Mouse (Mus musculus) lung, postnatal 0 days (tissue): ENCODE measurements around the gene Nme7.

ENCODE experiments used
- CTCF ChIP-seq: IDR thresholded peaks from 2 replicates; pipeline ENCODE4 v1.5.1; 2016; ENCODE audit warnings: antibody characterized with exemption, mild to moderate bottlenecking
- EP300 ChIP-seq: IDR thresholded peaks from 2 replicates; pipeline ENCODE4 v1.6.1; 2016; ENCODE audit warnings: antibody characterized with exemption, mild to moderate bottlenecking, control low read depth

DNA sequence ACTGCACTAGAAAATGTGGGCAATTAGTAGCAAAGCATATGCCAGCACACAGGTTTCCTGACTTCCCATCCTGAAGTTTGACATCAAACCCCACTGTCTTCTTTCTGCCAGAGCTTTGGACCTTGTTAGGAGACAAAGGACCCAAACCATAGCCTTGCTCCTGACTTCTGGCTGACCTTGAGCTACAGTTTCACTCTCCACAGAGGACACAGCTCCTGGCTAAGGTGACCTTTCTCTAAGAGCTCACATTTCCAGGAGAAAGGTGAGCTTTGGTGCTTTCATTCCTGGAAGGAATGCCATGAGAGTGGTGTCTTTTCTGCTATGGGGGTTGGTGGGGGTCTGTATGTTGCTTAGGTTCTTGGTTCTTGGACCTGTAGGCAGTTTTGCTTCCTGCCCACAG is 179.8 kb downstream of the Nme7 start:
- TF ChIP-seq CTCF, result no peak
- no peak for TF ChIP-seq EP300
